Mouse (Mus musculus) ovary, postnatal 14 days (tissue): ENCODE results near the gene Rpa3.

Experiments
- DNase-seq: peaks from one replicate; pipeline ENCODE4 v3.0.0; 2022; ENCODE audit warnings: low spot score

The Rpa3 gene

GRCm38 (mm10) chr6:8259004-8259666 is at the start of gene Rpa3, which contains the start of the genes Umad1 and Gm45062:
Gene Rpa3 (minus strand): TSS chr6:8259173.
Gene Umad1 (plus strand): TSS chr6:8259288.
Gene Gm45062 (plus strand): TSS chr6:8259450.
- peak; percentile 93 for DNase-seq

GRCm38 (mm10) chr6:8307878-8308775 is 49.2 kb upstream of the Rpa3 start:
- DNase-seq: no peak

GRCm38 (mm10) chr6:8299066-8299863 is 40.3 kb upstream of the Rpa3 start:
- DNase-seq: no peak

- DNase-seq: no peak
These were observed 35.2 kb upstream of the Rpa3 start for GRCm38 (mm10) chr6:8294048-8294784.

- no peak for DNase-seq
These were observed 30.0 kb upstream of the Rpa3 start for GRCm38 (mm10) chr6:8288755-8289580.

GRCm38 (mm10) chr6:8286146-8286545 is 27.2 kb upstream of the Rpa3 start:
- DNase-seq: no peak

GRCm38 (mm10) chr6:8285401-8285960 is 26.5 kb upstream of the Rpa3 start:
- no peak for DNase-seq

GRCm38 (mm10) chr6:8283255-8283654 is 24.3 kb upstream of the Rpa3 start:
- no peak for DNase-seq

GRCm38 (mm10) chr6:8278426-8279002 is 19.5 kb upstream of the Rpa3 start:
- no peak for DNase-seq

GRCm38 (mm10) chr6:8276431-8276830 is 17.5 kb upstream of the Rpa3 start:
- no peak for DNase-seq

- DNase-seq: peak; percentile 40
These were observed 16.1 kb upstream of the Rpa3 start for GRCm38 (mm10) chr6:8275098-8275497.

GRCm38 (mm10) chr6:8274387-8275054 is 15.5 kb upstream of the Rpa3 start:
- DNase-seq: peak; percentile 34

GRCm38 (mm10) chr6:8271047-8271446 is 12.1 kb upstream of the Rpa3 start:
- no peak for DNase-seq

- DNase-seq: no peak
These were observed 683 bp upstream of the Rpa3 start for GRCm38 (mm10) chr6:8259667-8260044.

GRCm38 (mm10) chr6:8258316-8258715 is 657 bp downstream of the Rpa3 start:
- DNase-seq: no peak

GRCm38 (mm10) chr6:8228596-8228995 is 30.4 kb downstream of the Rpa3 start:
- no peak for DNase-seq

GRCm38 (mm10) chr6:8227035-8227434 is 31.9 kb downstream of the Rpa3 start:
- DNase-seq: no peak

- no peak for DNase-seq
These were observed 48.3 kb downstream of the Rpa3 start for GRCm38 (mm10) chr6:8210661-8211060.

- no peak for DNase-seq
These were observed 49.1 kb downstream of the Rpa3 start for GRCm38 (mm10) chr6:8209866-8210186.
